Mouse (Mus musculus): ENCODE results near the gene Tamm41.

Gene Tamm41

GRCm38 (mm10) chr6:115037103-115038094 is at the start of gene Tamm41:
TSS of gene Tamm41 (minus strand) at chr6:115037876.
- DNase-seq: peak; percentile 87

- DNase-seq: peak; percentile 78
These were observed 47.7 kb upstream of the Tamm41 start for GRCm38 (mm10) chr6:115085274-115085841.

GRCm38 (mm10) chr6:115076781-115077575 is 39.3 kb upstream of the Tamm41 start:
- no peak for DNase-seq

- DNase-seq: no peak
These were observed 34.3 kb upstream of the Tamm41 start for GRCm38 (mm10) chr6:115072024-115072423.

- peak; percentile 61 for DNase-seq
These were observed 27.9 kb upstream of the Tamm41 start for GRCm38 (mm10) chr6:115065411-115066241.

GRCm38 (mm10) chr6:115062605-115063350 is 25.1 kb upstream of the Tamm41 start:
- DNase-seq: no peak

- DNase-seq: no peak
These were observed 21.6 kb upstream of the Tamm41 start for GRCm38 (mm10) chr6:115059227-115059626.

- DNase-seq: no peak
These were observed 19.0 kb upstream of the Tamm41 start for GRCm38 (mm10) chr6:115056699-115057098.

- DNase-seq: no peak
These were observed 17.8 kb upstream of the Tamm41 start for GRCm38 (mm10) chr6:115055440-115055839.

GRCm38 (mm10) chr6:115051586-115052197 is 14.0 kb upstream of the Tamm41 start:
- DNase-seq: no peak

- peak; percentile 72 for DNase-seq
These were observed 11.3 kb upstream of the Tamm41 start for GRCm38 (mm10) chr6:115049015-115049414.

GRCm38 (mm10) chr6:115047816-115048215 is 10.1 kb upstream of the Tamm41 start:
- no peak for DNase-seq

- no peak for DNase-seq
These were observed 8.4 kb upstream of the Tamm41 start for GRCm38 (mm10) chr6:115046064-115046463.

- no peak for DNase-seq
These were observed 7.0 kb upstream of the Tamm41 start for GRCm38 (mm10) chr6:115044709-115045108.

GRCm38 (mm10) chr6:115043657-115044500 is 6.2 kb upstream of the Tamm41 start:
- DNase-seq: no peak

- DNase-seq: no peak
These were observed 4.9 kb upstream of the Tamm41 start for GRCm38 (mm10) chr6:115042609-115043008.

- DNase-seq: no peak
These were observed 4.2 kb downstream of the Tamm41 start for GRCm38 (mm10) chr6:115033441-115033840.

- no peak for DNase-seq
These were observed 7.6 kb downstream of the Tamm41 start for GRCm38 (mm10) chr6:115030098-115030497.

- no peak for DNase-seq
These were observed 8.4 kb downstream of the Tamm41 start for GRCm38 (mm10) chr6:115029248-115029647.

- DNase-seq: no peak
These were observed 10.1 kb downstream of the Tamm41 start for GRCm38 (mm10) chr6:115027485-115027992.
